Mouse (Mus musculus): Measurements from ENCODE around the gene Fam129c. TPM values are rescaled to one million over a fixed set of nuclear protein-coding genes. Genes with fewer than 3 reads are reported as not detected.

Gene Fam129c
- polyA plus RNA-seq, 1 experiment: 5.4 TPM

GRCm38 (mm10) chr8:71561401-71561800 is 36.0 kb upstream of the Fam129c start:
- peaks cover 6% of the 10 kb centered on the region; the same call in 1 of the 2 replicates for H3K4me1 ChIP-seq (ENCODE audit: control insufficient read depth, insufficient read depth, low read length)
- TF ChIP-seq POLR2A (IDR thresholded peaks at IDR 0.05; ENCODE audit: borderline replicate concordance, extremely low read depth, low read depth, low read length) (no peak), CTCF (IDR thresholded peaks at IDR 0.05; ENCODE audit: insufficient read depth, low read length) (peak; percentile 99)
- peak; percentile 67 for DNase-seq
- no peak overlapping the region for H3K4me3 ChIP-seq (replicated peaks; ENCODE audit: extremely low read depth, low read depth, low read length)
- WGBS: 6% methylated on average over 15 of the region's 15 CpGs

DNA sequence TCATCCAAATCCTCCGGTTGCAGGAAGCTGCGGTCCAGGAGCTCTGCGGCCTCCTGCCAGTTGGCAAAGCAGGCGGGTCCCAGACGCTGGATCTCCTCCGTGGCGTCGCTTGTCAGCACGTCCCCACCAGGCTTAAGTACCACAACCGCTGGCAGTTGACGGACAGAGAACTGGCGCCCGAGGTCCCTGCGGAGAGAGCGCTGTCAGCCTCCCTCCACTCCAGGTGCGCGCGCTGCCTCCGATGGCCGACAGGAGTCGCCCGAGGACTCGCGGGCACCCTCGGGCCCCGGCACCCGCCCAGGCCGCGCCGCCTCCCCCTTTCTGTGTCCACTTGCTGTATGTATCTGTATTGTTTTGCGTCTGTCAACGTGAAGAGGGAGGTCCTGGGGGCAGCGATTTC is 34.7 kb upstream of the Fam129c start:
- H3K4me1 ChIP-seq (ENCODE audit: control insufficient read depth, insufficient read depth, low read length): peaks cover 6% of the 10 kb centered on the region; the same call in 1 of the 2 replicates
- TF ChIP-seq CTCF (IDR thresholded peaks at IDR 0.05; ENCODE audit: insufficient read depth, low read length): peak; percentile 39; the same call in 1 of the 2 replicates
- TF ChIP-seq POLR2A (IDR thresholded peaks at IDR 0.05; ENCODE audit: borderline replicate concordance, extremely low read depth, low read depth, low read length): no peak
- under 1% methylated on average over 33 of the region's 33 CpGs for WGBS
- DNase-seq: peak; percentile 84
- no peak overlapping the region for H3K4me3 ChIP-seq (replicated peaks; ENCODE audit: extremely low read depth, low read depth, low read length)

GRCm38 (mm10) chr8:71563992-71564391 is 33.5 kb upstream of the Fam129c start:
- TF ChIP-seq POLR2A (IDR thresholded peaks at IDR 0.05; ENCODE audit: borderline replicate concordance, extremely low read depth, low read depth, low read length) (no peak), CTCF (IDR thresholded peaks at IDR 0.05; ENCODE audit: insufficient read depth, low read length) (no peak)
- Histone ChIP-seq H3K4me1 (ENCODE audit: control insufficient read depth, insufficient read depth, low read length) (peaks cover 8% of the 10 kb centered on the region; the same call in 1 of the 2 replicates), H3K4me3 (replicated peaks; ENCODE audit: extremely low read depth, low read depth, low read length) (no peak overlapping the region)
- DNase-seq: no peak
- 88% methylated on average over 4 of the region's 4 CpGs for WGBS

GRCm38 (mm10) chr8:71566501-71566900 is 30.9 kb upstream of the Fam129c start, which contains the start of gene Nxnl1:
Nxnl1 (minus strand) TSS chr8:71566601.
- peaks cover 11% of the 10 kb centered on the region for H3K4me1 ChIP-seq (ENCODE audit: control insufficient read depth, insufficient read depth, low read length)
- no peak for DNase-seq
- TF ChIP-seq POLR2A (IDR thresholded peaks at IDR 0.05; ENCODE audit: borderline replicate concordance, extremely low read depth, low read depth, low read length): no peak
- TF ChIP-seq CTCF (IDR thresholded peaks at IDR 0.05; ENCODE audit: insufficient read depth, low read length): no peak
- WGBS: 80% methylated on average over 3 of the region's 3 CpGs
- no peak within 1 kb of the TSS for H3K4me3 ChIP-seq (replicated peaks; ENCODE audit: extremely low read depth, low read depth, low read length)

DNA sequence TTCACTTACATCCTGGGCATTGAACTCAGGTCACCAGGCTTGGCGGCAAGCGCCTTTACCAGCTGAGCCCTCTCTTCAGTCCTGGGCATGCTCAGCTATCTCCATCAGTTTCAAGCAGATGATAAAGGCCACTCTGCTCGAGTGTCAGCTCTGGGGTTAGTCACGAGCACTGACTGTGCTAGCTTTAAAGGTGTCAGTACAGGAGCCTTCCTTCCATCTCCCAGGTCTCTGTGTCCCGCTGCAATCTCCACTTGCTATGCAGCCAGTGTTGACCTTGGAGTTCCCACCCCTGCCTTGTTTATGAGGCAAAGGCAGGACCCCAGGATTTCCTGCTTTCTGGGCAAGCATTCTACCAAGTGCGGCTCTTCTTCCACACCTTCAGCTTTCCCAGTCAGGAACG is 29.9 kb upstream of the Fam129c start:
- no peak for DNase-seq
- H3K4me3 ChIP-seq (replicated peaks; ENCODE audit: extremely low read depth, low read depth, low read length): no peak overlapping the region
- peaks cover 10% of the 10 kb centered on the region for H3K4me1 ChIP-seq (ENCODE audit: control insufficient read depth, insufficient read depth, low read length)
- no peak for TF ChIP-seq POLR2A (IDR thresholded peaks at IDR 0.05; ENCODE audit: borderline replicate concordance, extremely low read depth, low read depth, low read length)
- TF ChIP-seq CTCF (IDR thresholded peaks at IDR 0.05; ENCODE audit: insufficient read depth, low read length): no peak
- WGBS: 73% methylated on average over 7 of the region's 7 CpGs

DNA sequence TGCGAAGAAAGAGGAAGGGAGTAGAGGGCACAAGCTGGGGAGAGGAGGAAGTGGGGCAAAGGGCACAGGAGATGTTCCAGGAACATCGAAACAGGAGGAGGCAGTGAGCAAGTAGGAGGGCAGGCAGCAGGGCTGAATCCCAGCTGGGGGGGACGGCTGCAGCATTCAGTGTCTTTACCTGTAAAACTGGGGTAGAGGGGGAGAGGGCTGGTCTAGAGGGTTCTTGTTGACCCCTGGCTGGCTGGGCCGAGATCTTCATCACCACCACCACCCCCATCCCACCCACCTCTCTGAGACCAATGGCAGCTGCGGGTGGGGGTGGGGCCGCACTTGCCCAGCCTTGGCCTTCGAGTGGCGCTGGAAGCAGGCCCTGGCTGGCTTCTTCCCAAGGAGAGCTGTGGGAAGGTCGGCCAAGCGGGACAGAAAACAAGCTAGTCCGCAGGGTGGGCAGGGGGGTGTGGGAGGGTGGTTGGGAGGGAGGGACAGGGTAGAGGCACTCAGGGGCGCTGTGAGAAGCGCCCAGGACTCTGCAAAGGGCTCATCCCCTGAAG is 29.0 kb upstream of the Fam129c start, which contains the start of gene Slc27a1:
TSS of gene Slc27a1 (plus strand) at position 496 of the 551 bp plus-strand sequence.
- DNase-seq: peak; percentile 75
- WGBS: 30% methylated on average over 13 of the region's 13 CpGs
- peak within 1 kb of the TSS; percentile 89 for H3K4me3 ChIP-seq (replicated peaks; ENCODE audit: extremely low read depth, low read depth, low read length)
- H3K4me1 ChIP-seq (ENCODE audit: control insufficient read depth, insufficient read depth, low read length): peaks cover 9% of the 10 kb centered on the region
- no peak for TF ChIP-seq POLR2A (IDR thresholded peaks at IDR 0.05; ENCODE audit: borderline replicate concordance, extremely low read depth, low read depth, low read length)
- TF ChIP-seq CTCF (IDR thresholded peaks at IDR 0.05; ENCODE audit: insufficient read depth, low read length): no peak

DNA sequence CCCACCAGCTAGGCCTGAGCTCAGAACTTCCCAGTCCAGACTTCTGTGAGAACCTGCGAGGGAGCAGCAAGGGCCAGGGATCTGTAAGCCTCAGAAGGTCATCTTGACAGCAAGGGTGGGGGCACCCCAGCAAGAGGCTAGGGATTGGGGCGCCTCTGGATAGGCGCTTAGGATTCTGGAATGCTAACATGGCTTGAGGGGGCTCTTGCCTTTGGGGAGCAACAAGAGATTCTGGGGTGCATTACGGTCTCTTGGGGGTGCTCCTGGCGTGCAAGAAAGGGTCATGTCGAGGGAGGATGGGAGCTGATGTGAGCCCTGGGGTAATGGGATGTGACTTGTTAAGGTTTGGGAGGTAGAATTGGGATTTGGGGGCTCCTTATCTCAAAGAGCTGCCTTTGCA is 28.5 kb upstream of the Fam129c start:
- Histone ChIP-seq H3K4me3 (replicated peaks; ENCODE audit: extremely low read depth, low read depth, low read length) (no peak overlapping the region), H3K4me1 (ENCODE audit: control insufficient read depth, insufficient read depth, low read length) (peaks cover 9% of the 10 kb centered on the region)
- DNase-seq: no peak
- TF ChIP-seq POLR2A (IDR thresholded peaks at IDR 0.05; ENCODE audit: borderline replicate concordance, extremely low read depth, low read depth, low read length): no peak
- TF ChIP-seq CTCF (IDR thresholded peaks at IDR 0.05; ENCODE audit: insufficient read depth, low read length): no peak
- 48% methylated on average over 6 of the region's 6 CpGs for WGBS

DNA sequence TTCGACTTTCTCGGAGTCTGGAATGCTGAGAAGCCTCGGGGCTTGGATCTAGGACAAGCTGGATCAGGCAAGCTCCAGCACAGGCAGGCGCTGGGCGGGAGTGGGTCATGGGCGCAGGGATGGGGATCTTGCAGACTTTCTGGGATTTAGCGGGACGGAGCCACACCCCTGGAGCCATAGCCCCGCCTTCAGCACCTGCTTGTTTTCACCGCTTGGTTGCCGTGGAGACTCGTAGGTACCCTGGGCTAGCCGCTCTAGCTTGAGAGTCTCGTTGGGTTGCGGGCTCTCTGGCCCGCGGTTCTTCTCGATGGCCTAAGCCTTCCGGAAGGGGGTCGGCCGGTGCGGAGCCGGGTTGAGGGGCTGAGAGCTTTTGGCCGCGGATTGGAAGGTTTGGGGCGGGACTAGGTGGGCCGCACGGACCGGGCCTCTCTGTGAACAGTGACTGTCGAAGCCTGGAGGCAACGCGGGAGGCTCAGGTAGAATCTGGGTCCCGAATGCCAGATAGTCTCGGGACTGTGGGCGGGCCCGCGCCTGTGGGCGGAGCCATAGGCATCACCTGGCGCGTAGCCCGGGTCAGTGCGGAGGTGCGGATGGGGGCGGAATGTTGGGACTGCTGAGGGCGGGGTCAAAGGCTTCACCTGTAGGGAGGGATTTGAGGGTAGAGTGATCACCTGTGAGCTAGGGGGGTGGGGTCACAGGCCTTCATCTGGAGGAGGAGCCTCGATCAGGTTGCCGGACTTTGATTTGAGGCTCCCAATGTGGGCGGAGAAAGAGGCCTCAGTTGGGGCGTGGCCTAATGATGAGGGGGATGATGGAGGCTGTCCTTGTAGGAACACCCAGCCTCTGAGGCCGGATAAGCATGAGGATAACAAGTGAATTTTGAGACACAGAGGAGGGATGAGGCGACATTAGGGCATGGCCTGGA is 27.8 kb upstream of the Fam129c start:
- peak overlapping the region; percentile 89 for H3K4me3 ChIP-seq (replicated peaks; ENCODE audit: extremely low read depth, low read depth, low read length)
- 5% methylated on average over 51 of the region's 51 CpGs for WGBS
- peak; percentile 59; the same call in 1 of the 2 replicates for TF ChIP-seq POLR2A (IDR thresholded peaks at IDR 0.05; ENCODE audit: borderline replicate concordance, extremely low read depth, low read depth, low read length)
- TF ChIP-seq CTCF (IDR thresholded peaks at IDR 0.05; ENCODE audit: insufficient read depth, low read length): no peak
- H3K4me1 ChIP-seq (ENCODE audit: control insufficient read depth, insufficient read depth, low read length): peaks cover 9% of the 10 kb centered on the region
- DNase-seq: peak; percentile 93

DNA sequence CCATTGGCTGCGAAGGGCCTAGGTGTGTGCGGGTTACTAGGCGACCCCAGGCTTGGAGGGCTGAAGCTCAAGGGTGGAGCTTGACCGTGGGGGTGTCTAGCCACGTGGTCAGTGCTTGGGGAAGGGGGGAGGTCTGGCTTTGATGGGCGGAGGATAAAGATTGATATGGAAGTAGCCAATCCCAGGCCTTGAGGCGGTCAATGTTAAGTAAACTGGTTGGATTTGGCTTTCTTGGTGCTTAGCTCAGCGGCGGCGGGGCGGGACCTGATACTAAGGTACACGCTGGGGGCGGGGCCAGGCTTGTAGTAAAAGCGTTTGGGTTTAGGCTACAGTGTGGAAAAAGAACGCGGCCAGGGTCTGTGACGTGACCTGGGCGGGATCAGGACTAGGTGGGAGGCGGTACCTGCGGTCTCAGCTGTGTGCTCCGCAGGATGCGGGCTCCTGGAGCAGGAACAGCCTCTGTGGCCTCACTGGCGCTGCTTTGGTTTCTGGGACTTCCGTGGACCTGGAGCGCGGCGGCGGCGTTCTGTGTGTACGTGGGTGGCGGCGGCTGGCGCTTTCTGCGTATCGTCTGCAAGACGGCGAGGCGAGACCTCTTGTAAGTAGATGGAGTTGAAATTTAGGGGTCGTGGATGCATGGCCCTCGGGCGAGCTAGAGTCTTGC is 27.0 kb upstream of the Fam129c start:
- under 1% methylated on average over 41 of the region's 41 CpGs for WGBS
- peak; percentile 47; the same call in 1 of the 2 replicates for TF ChIP-seq POLR2A (IDR thresholded peaks at IDR 0.05; ENCODE audit: borderline replicate concordance, extremely low read depth, low read depth, low read length)
- no peak for TF ChIP-seq CTCF (IDR thresholded peaks at IDR 0.05; ENCODE audit: insufficient read depth, low read length)
- H3K4me3 ChIP-seq (replicated peaks; ENCODE audit: extremely low read depth, low read depth, low read length): peak overlapping the region; percentile 89
- peaks cover 9% of the 10 kb centered on the region for H3K4me1 ChIP-seq (ENCODE audit: control insufficient read depth, insufficient read depth, low read length)
- no peak for DNase-seq

Measured in lung, adult 2 months (tissue).